Mouse (Mus musculus): ENCODE results near the gene Lamc3.

The Lamc3 gene

DNA sequence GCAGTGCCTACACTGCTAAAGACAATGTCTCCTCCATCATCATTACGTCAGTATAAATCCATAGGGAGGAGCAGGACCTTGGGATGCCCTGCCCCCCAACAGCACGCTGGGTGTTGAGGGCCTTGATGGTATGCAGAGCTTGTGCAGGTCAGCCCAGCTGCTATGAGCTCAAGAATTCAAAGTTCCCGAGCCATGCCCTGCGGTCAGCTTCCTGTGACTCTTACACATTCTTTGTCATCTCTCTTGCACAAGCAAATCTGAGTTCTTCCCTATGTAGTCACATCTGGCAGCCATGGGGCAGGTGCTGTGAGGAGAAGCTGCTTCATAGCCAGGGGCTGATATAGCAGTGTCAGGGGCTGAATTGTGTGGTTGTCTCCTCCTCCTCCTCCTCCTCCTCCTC, 48.0 kb downstream of the Lamc3 start:
- in situ Hi-C loops (cut with MseI, MboI), result no loop called here

DNA sequence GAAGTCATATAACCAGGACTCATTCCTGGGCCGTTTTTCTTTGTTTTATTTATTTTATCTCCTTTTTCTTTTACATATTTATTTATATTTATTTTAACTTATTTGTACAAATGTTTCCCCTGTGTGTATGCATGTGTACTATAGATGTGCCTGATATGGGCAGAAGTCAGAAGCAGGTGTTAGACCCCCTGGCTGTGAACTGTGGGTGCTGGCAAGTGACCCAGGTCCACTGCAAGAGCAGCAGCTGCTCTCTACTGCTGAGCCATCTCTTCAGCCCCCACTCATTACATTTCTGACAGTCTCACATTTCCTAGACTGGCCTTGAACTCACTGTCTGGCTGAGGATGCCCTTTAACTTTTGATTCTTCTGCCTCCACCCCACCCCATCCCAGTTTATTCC, 51.2 kb downstream of the Lamc3 start:
- in situ Hi-C loops (cut with MseI, MboI), result no loop called here

DNA sequence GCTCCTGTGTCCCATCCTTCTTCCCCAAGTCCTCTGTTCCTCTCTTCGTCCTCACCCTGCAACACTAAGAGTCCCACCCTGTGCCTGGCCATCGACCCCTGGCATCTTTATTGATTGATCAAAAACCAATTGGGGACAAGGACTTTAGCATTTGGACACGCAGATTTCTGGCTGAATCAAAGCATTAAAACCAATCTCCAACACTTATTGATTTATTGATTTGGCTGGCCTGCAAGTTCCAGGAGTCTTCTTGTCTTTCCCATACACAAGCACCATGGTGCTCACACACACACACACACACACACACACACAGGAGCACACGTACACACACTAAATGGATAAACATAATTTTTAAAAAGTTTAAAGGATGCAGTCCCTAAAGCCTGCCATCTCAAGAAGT, 55.9 kb downstream of the Lamc3 start:
- in situ Hi-C loops (cut with MseI, MboI), result no loop called here

DNA sequence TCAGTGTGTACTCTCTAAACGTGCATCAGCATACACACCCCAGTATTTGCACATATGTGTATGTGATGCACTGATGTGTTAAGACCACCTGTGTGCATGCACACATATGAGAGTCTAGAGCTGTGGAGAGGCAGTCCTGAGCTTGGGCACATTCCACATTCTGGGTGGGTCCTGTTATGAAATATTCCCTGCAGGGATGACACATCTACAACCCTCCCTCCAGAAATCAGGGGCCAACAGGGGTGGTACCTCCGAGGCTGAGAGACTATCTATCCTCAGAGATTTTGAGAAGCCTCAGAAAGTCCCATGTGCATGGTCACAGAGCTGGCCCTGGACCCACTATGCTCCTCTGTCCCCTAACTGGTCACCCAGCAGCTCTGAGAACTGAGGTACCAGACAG, 58.5 kb downstream of the Lamc3 start:
- in situ Hi-C loops (cut with MseI, MboI), result no loop called here

DNA sequence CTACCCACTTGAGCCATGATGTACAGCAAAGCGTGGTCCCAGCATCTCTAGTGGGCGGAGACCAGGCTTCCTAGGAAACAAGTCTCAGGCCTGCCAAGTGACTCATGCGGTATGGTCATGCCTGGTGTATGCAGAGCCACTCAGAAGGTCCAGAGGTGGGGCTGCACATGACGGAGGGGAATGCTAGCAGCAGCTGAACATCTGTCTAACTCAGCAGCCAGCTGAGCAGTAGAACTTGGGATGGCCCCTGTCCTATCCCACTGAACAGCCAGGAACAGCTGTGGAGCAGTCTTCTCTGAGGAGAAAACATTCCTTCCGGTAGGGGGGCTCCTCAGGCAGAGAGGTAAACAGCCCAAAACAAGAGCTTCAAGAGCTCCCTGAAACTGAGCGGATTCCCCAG, 61.3 kb downstream of the Lamc3 start:
- in situ Hi-C loops (cut with MseI, MboI), result no loop called here

DNA sequence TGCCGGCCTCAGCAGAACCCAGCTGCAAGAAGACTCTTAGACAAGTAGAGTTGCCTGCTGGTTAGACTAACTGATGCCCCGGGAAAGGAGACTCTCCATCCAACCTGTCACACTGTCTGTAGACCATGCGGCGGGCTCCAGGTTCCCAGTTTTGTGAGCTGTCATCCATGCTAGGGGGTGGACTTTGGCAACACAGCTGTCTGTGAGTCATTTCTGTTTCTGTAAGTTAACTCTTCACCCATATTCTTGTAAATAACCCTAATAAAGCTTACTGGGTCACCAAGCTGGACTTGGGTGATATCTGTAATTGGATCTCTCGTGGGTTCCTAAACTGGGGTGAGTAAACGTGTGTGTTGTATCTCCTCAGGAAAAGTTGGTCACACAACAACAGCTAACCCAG, 61.7 kb downstream of the Lamc3 start:
- in situ Hi-C loops (cut with MseI, MboI), result no loop called here

DNA sequence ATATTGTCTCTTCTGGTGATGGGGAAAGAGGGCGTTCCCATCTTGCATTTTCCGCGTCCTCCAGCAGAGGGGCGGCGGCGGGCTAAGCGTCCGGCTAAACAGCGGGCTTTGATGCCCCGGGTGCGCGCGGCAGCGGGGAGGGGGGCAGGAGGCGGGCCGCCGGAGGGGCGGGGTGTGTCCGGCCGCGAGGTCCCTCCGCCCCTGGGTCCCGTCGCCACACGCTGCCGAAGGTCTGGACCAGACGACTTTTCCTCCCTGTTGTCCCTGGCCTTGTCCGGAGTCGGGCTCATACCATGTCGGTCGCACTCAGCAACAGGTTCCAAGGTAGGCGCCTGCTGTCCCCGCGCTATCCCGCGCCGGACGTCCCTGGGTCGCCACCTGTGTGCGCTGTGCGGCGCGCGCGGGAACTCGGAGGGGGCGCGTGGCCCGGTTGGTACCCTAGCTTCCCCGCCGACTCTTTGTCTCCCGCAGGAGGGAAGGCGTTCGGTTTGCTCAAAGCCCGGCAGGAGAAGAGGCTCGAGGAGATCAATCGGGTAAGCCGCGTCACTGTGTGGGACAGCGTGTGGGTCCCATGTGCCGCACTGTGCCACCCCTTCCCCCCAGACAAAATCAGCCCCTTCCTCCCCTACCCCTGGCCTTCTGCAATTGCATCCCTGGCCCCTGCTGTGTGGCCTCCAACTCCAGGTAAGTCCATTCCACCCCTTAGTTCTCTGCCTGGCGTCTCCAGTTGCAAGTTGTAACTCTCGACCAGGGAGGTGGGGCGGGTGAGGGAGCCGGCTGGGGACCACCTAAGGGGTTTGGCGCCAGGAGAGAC, 63.2 kb downstream of the Lamc3 start, which contains the start of gene Aif1l:
Gene Aif1l, plus strand, starts transcription at position 82 of the 814 bp plus-strand sequence.
- in situ Hi-C loops (cut with MseI, MboI), result no loop called here

DNA sequence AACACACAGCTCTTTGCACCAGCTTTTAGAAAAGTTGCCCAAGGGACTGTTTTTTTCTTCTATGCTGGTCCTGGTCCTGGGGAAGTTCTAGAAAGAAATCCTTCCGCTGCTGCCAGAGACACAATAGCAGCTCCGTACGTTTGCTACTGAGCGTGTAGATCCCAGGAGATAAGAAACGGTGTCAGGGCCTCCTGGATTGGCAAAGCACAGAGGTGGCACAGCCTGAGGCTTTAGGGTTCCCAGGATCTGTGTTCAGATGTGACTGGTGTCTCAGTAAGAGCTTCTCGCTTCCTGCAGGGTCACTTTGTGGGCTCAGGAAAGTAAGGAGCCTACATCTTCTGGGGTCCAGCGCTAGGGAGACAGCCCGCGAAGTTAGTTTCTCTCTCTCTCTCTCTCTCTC, 63.9 kb downstream of the Lamc3 start:
- in situ Hi-C loops (cut with MseI, MboI), result no loop called here

DNA sequence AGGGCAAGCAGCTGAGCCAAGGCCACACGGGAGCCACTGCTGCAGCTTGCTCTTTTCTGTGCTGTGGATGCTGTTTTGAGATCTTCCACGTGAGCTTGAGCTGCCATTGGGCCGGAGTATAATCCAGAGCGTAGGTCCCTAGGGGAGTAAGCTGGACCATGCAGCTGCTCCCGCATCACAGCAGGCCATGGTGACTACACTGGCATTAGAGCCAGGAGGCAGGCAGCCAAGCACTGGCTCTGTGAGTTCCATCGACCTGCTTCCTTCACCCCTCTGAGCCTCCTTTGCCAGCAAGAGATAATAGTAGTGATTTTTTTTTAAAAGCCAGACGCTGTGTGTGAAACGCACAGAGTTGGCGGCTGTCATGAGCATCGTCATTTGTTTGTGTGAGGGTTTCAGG, 65.1 kb downstream of the Lamc3 start:
- in situ Hi-C loops (cut with MseI, MboI), result no loop called here

DNA sequence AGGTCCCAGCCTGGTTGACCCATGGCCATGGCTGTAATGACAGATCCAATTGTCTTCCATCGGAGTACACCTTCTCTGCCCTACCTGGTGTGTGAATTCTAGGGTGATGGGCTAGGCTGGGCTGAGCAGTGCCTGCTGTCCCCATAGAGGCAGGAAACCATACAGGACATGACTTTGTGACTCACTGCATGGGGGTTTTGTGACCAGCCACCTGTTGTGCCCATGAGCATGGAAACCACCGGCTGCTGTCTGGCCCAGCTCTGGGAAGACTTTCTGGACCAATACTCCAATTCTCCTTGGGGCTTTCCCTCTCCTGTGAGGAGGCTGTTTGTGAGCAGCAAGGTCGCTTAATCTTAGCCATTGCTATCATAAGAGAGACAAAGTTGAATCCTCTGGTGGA, 65.6 kb downstream of the Lamc3 start:
- in situ Hi-C loops (cut with MseI, MboI), result no loop called here

DNA sequence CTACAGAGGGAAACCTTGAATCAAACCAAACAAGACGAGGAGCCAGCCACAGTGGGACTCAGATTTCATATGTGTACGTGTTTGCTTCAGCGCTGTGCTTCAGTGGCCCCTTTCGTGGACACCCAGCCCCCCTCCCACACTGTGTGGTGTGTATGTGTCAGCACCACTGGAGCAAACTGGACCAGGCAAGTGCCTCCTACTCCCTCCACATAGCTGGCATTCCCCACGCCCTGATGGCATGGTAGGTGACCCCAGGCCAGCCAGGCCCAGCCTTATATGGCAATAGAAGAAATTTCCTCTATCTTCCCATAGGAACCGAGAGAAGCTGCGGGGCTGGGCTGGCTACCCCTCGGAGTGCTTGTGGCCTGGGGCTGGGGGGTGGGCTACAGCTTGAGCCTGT, 66.6 kb downstream of the Lamc3 start:
- in situ Hi-C loops (cut with MseI, MboI), result no loop called here

DNA sequence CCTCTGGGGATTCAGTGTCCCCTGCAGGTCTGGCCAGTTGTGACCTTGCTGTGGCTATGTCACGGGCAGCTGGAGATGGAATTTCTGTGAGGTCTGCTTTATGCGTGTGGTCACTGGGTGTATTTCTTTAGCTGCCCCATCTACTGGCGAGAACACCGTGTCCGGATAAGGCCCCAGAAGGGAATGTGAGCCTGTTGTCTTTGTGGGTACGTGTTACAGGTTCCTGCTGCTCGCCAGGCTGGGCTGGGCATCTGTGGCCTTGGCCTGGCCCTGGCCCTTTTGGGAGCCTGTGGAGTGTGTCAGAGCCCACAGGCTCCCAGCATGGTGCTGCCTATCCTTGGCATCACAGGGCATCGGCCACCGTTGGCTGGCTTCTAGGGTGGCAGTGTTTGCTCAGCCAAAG, 67.7 kb downstream of the Lamc3 start:
- in situ Hi-C loops (cut with MseI, MboI), result no loop called here

DNA sequence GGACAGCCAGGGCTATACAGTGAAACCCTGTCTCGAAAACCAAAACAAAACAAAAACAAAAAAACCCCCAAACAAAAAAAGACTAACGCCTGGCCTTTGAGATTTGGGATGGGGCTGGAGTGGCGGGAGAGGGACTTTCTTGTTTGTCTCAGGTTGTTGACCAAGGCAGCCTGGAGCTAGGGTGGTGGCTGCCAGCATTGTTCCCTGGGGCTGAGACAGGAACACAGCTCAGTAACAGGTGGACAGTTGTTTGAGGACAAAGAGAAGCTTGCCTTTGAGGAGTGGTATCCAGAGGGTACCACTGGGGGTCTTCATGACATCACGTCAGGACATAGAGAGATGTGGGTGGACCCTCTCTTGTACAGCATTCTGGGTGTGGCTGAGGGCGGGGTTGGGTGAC, 68.6 kb downstream of the Lamc3 start:
- in situ Hi-C loops (cut with MseI, MboI), result no loop called here

DNA sequence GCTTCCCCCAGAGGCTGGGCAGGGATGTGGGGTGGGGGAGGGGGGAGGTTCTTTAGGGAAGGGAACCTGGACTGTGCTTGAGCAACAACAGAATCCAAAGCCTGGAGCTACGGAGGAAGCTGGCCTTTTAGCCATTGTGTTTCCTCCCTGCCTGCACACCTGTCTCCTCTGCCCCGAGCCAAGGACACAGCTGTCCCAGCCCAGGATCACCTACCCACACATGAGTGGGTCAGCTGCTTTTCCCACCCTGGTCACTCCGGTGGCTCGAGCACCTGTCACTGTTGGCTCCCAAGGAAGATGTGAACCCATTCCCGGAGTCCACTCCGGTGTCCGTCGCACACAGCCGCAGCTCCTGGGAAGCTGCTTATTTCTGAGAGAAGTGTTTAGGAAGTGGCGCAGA, 70.1 kb downstream of the Lamc3 start:
- in situ Hi-C loops (cut with MseI, MboI), result no loop called here

DNA sequence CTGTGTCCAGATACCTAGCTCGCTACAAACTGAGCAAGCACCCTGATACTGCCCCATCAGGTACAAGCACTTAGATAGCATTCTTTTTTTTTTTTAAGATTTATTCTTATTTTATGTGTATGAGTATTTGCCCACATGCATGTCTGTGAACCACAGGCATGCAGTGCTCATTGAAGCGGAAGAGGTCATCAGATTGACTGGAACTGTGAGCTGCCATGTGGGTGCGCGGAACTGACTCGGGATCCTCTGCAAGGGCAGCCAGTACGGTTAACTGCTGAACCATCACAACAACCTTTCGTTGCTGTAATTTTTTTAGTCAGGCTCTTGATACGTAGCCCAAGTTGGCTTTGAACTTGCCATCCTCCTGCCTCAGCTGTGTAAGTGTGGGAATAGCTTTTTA, 73.9 kb downstream of the Lamc3 start:
- in situ Hi-C loops (cut with MseI, MboI), result no loop called here

DNA sequence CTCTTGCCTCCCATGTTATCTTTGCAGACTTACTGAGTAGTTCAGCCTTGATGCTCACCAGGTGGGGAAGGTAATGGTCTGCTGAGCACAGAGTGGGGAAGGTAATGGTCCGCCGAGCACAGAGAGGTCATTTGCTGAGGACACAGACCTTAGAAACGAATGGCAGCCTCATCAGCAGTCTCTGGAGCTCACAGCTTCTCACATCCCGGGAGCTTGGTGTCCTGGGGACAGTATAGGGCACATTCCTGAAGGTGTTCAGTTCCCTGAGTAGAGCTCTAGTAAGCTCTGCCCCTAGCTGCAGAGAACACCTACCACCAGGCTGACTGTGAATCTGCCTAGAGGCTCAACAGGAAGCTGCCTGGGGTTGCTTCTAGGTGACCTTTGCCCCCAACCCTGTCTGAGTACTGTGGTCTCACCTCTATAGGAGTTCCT, 74.7 kb downstream of the Lamc3 start:
- in situ Hi-C loops (cut with MseI, MboI), result no loop called here

DNA sequence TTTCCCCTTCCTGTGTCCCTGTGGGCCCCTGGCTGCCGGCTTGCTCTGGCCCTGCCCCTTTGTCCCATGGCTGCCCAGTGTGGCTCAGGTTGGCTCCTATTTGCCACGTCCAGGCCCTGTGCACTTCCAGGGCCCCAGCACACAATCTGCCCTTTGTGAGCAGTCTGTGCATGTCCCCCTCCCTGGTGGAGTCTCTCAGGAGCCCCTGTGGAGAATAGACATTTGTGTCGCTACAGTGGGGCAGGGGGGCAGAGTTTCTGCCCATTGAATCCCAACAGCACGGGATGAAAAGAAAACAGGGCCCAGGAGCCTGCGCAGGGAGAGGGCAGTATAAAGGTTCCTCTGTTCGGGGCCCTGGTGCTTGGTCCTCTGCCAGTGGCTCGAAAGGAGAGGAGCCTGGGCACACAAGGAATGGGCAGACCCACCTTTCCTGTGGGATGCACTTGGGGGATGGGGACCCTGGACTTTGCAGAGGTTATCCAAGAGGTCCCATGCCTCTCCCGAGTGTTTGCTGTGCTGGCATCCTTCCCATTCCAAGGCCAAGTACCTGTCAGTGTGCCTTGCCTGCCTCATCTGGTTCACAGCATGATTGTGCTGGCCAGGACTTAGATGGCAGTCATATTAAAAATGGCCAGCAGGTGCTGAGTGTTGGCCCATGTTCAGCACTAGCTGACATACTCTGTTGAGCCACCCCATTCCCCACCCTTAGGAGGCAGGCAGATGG, 75.6 kb downstream of the Lamc3 start:
- in situ Hi-C loops (cut with MseI, MboI), result no loop called here

DNA sequence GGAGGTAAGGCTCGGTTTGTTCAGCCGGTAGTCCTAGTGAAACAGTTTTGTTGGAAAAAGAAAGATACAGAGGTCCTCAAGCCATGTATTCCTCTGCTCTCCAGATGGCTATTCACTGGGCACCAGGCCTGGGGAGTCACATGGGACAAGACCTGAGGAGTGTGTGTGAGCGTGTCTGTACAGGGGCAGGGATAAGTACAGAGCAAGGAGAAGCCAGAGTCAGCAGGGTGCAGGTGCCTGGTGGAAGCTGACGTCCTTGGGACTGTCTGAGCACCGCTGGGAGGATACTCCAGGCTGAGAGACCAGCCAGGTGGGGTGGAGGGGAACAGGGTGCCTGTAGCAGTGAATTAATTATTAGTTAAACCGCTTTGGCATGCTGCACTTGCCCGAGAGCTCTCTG, 76.4 kb downstream of the Lamc3 start:
- in situ Hi-C loops (cut with MseI, MboI), result no loop called here

DNA sequence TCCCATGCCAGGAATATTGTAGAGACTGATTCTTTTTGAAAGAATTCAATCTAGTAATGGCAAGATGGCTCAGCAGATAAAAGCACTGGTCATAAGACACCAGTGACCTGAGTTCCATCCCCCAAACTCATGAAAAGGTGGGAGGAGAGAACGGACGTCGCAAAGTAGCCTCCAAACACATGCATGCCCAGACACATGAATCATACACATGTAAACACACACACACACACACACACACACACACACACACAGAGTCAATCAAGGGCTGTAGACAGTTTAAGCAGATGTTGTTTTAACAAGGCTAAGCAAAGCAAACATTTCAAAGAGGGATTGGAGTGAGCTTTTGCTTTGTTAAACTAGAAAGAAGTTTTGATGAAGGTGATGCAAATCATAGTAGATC, 77.1 kb downstream of the Lamc3 start:
- in situ Hi-C loops (cut with MseI, MboI), result no loop called here

DNA sequence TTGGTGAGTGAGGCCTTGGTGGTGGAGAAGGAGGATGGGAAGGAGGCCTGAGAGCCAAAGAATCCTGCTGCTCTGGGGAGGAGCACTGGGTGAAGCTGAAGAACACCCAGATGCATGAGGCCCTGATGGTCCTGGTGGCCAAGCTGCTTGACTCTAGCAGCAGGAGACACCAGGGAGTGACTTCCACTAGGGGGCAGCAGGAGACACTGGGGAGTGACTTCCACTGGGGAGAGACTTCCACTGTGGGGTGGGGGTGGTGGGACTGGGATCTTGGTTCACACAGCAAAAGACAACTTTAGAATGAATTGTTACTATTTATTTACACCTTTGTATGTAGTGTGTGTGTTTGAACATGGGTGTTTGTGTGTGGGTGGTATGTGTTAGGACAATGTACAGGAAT, 78.0 kb downstream of the Lamc3 start:
- in situ Hi-C loops (cut with MseI, MboI), result no loop called here

DNA sequence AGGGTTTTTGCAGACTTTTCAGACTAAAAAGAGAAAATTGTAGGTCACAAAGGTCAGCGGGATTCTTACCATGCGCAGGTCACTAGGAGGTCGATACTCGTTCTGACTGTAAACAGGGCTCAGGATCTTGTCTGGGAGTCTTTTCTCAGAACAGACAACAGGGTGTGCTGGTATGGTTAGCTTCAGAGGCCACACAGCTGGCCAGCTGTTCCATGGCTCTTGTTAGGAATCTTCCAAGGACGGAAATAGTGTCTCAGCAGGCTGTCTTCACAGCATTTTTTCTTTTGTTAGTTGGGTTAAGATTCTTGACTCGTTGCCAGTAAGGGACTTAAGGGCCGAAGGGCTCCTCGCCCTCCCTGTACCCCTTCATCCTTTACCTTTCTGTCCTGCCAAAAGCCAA, 79.7 kb downstream of the Lamc3 start:
- in situ Hi-C loops (cut with MseI, MboI), result no loop called here

DNA sequence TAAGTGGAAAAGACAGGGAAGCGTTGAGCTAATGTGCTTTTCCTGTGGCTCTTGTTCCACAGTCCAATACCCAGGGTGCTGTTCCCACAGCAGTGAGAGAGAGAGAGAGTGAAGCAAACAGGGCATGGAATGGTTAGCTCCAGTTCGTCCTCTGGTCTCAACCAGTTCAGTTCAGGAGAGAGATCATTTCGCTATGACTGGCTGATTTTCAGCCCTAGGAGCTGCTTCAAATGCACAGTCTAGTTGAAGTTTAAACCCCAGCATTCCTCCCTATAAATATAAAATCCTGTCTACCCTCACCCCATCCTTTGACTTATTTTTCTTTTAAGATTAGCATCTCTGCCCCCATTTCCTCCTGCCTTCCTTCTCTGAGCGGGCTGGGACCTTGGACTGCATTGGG, 85.5 kb downstream of the Lamc3 start:
- in situ Hi-C loops (cut with MseI, MboI), result no loop called here

DNA sequence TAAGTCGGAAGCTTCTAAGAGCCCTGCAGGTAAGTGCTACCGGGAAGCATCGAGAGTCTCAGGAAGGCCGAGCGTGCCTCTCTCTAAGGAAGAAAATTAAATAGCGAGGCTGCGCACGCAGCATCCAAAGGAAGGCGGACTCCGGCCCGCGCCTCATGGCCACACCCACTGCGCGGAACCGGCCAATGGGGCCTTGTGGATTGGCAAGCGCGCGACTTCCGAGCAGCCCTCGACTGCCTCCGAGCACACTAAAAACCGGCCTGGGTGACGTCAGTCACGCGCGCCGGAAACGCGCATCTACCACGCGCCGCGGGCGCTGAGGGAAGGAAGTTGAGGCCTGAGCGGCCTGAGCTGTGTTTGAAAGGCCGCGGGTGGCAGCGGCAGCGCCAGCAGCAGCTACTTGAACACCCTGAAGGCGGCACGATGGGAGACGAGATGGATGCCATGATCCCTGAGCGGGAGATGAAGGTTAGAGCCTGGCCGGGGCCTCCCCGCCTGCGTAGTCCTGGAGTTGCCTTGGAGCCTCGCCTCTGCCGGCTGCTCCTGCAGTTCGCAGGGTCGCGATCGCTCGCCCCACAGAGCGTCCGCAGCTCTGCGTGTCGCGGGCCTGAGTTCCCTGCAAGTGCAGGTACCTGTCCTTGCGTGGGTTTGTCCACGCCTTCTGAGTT, 87.2 kb downstream of the Lamc3 start, which contains the start of gene Nup214:
Gene Nup214, plus strand, starts transcription at position 296 of the 668 bp plus-strand sequence.
- in situ Hi-C loops (cut with MseI, MboI), result no loop called here
